Mouse (Mus musculus) ES-E14 (cell line): ENCODE data around the gene Minpp1.

ENCODE experiments used
- CHD2 ChIP-seq: IDR thresholded peaks from 2 replicates; pipeline ENCODE4 v1.6.1; 2014; ENCODE audit warnings: mild to moderate bottlenecking, low read depth, low read length, inconsistent platforms
- MAFK ChIP-seq: IDR thresholded peaks from 2 replicates; pipeline ENCODE4 v1.6.1; 2014; ENCODE audit warnings: mild to moderate bottlenecking, low read depth, low read length, inconsistent platforms; ENCODE audit not compliant: insufficient read depth
- ZNF384 ChIP-seq: IDR thresholded peaks from 2 replicates; pipeline ENCODE4 v1.6.1; 2012; ENCODE audit warnings: low read depth, low read length, inconsistent platforms

DNA sequence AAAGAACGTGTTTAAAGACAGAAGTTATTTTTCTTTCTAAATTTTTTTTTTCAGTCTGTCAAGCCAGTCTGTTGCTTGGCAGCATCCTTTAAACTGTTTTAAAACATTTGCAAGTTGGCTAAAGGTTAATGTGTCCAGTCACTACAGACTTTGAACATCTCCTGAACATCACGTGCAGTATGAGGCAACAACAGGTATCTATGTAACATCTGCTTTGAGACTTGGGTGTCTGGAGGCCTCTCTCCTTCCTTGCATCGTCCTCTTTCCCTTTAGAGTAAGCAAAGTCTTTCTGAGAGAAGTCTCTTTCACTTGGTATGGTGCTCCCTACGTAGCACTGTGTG, 8.9 kb upstream of the Minpp1 start:
- no peak for TF ChIP-seq CHD2
- TF ChIP-seq MAFK = no peak
- TF ChIP-seq ZNF384 = no peak
